Mouse (Mus musculus) small intestine, adult 2 months (tissue): ENCODE measurements around the gene Rab30.

Source experiments
- CTCF ChIP-seq: fragments of 200-500 bp; IDR thresholded peaks from 2 replicates; pipeline ENCODE4 v1.5.1; 2012; ENCODE audit warnings: low read depth, mild to moderate bottlenecking, control low read depth, inconsistent platforms, low read length, moderate library complexity, mixed read lengths; ENCODE audit not compliant: insufficient replicate concordance, insufficient read length; ENCODE audit errors: extremely low read depth
- POLR2A ChIP-seq: fragments of 200-500 bp; IDR thresholded peaks from 2 replicates; pipeline ENCODE4 v1.6.1; 2012; ENCODE audit warnings: low read depth, mild to moderate bottlenecking, control low read depth, inconsistent platforms, low read length, moderate library complexity

GRCm38 (mm10) chr7:92799665-92800595, 58.5 kb downstream of the Rab30 start:
- TF ChIP-seq POLR2A (no peak), CTCF (no peak)
